Mouse (Mus musculus): ENCODE data around the gene Ppp4r4.
A peak's percentile ranks its signal among the peaks of the same experiment; 100 is the strongest.
"Not testable (repeated sequence)": the region's sequence is repeated elsewhere in the genome, so short reads cannot be mapped to it uniquely, and the experiment has no call there.

The Ppp4r4 gene

DNA sequence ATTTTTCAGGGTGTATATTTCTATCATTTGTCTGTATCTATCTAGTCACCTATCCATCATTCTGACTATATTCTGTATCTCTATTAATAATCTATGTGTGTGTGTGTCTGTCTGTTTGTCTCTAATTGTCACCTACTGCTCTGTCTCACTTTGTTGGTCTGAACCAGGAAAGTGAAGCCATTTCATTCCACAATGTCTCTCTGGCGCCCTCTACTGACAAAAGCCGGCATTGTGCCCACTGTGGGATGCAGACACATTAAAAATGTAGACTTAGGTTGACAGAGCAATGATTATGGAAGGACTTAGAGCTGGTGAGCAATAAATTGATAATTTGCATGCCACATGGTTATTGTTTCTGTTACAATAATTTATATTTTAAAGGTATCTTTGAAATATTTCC, 111.3 kb downstream of the Ppp4r4 start:
- peak; percentile 87 for DNase-seq (ENCODE audit: low spot score)

DNA sequence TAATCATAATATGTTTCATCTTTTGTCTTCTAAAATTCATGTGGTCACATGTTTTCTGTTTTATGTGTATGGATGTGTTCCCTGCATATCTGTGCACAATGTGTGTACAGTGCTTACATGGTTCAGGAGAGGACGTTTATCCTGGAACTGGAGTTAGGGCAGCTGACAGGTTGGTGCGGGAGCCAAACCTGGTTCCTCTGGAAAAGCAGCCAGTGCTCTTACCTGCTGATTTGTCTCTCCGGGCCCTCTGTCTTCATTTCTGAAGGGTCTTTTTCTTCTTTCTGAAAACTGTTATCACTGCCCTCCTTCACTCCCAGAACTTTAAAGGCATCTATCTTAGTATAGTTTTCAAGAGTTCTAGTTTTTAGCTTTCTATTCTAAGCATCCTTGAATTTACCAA, 111.7 kb downstream of the Ppp4r4 start:
- no peak for DNase-seq (ENCODE audit: low spot score)

GRCm38 (mm10) chr12:103644601-103645000, 112.5 kb downstream of the Ppp4r4 start:
- DNase-seq (ENCODE audit: low spot score): no peak

- DNase-seq (ENCODE audit: low spot score): no peak
These were observed 114.2 kb downstream of the Ppp4r4 start for GRCm38 (mm10) chr12:103646314-103646713.

GRCm38 (mm10) chr12:103653836-103654235, 121.8 kb downstream of the Ppp4r4 start:
- DNase-seq (ENCODE audit: low spot score): no peak

- DNase-seq (ENCODE audit: low spot score): no peak
These were observed 123.3 kb downstream of the Ppp4r4 start for GRCm38 (mm10) chr12:103655123-103656044.

GRCm38 (mm10) chr12:103656848-103657626, 125.0 kb downstream of the Ppp4r4 start, which contains the start of gene Serpina6:
Gene Serpina6, minus strand, starts transcription at chr12:103657212.
- DNase-seq (ENCODE audit: low spot score): no peak

- DNase-seq (ENCODE audit: low spot score): no peak
These were observed 125.9 kb downstream of the Ppp4r4 start for GRCm38 (mm10) chr12:103657991-103658390.

GRCm38 (mm10) chr12:103659171-103659570, 127.1 kb downstream of the Ppp4r4 start:
- no peak for DNase-seq (ENCODE audit: low spot score)

- DNase-seq (ENCODE audit: low spot score): no peak
These were observed 128.0 kb downstream of the Ppp4r4 start for GRCm38 (mm10) chr12:103660076-103660475.

GRCm38 (mm10) chr12:103662053-103662452, 130.0 kb downstream of the Ppp4r4 start:
- not testable (repeated sequence) for DNase-seq (ENCODE audit: low spot score)

Data from ovary, postnatal 14 days (tissue).